Mouse (Mus musculus) limb, embryonic 15.5 days (tissue): ENCODE measurements around the gene Lemd2. TPM values are rescaled to one million over a fixed set of nuclear protein-coding genes. Genes with fewer than 3 reads are reported as not detected.

ENCODE experiments used
- ATAC-seq: fragments of 200-750 bp; cut with Nextera tagmentation; 2 replicates; pipeline ENCODE4 v1.8.0; 2017; ENCODE audit warnings: low read depth, moderate TSS enrichment; ENCODE audit not compliant: insufficient number of reproducible peaks, low FRiP score, low TSS enrichment
- H3K27ac ChIP-seq: fragments of 300-500 bp; sonication (generic); 2 replicates; pipeline ENCODE4 v1.5.1; 2015; ENCODE audit warnings: moderate library complexity, mild to moderate bottlenecking, inconsistent platforms
- H3K27me3 ChIP-seq: fragments of 300-500 bp; sonication (generic); 2 replicates; pipeline ENCODE4 v1.6.1; 2015; ENCODE audit warnings: inconsistent platforms
- H3K36me3 ChIP-seq: fragments of 300-500 bp; sonication (generic); 2 replicates; pipeline ENCODE4 v1.6.1; 2015; ENCODE audit warnings: inconsistent platforms
- H3K4me1 ChIP-seq: fragments of 300-500 bp; sonication (generic); 2 replicates; pipeline ENCODE4 v1.6.1; 2015; ENCODE audit warnings: inconsistent platforms
- H3K4me2 ChIP-seq: fragments of 300-500 bp; sonication (generic); 2 replicates; pipeline ENCODE4 v1.6.1; 2015; ENCODE audit warnings: mild to moderate bottlenecking, inconsistent platforms
- H3K4me3 ChIP-seq: fragments of 300-500 bp; sonication (generic); 2 replicates; pipeline ENCODE4 v1.5.1; 2015; ENCODE audit warnings: mild to moderate bottlenecking, inconsistent platforms
- H3K9ac ChIP-seq: fragments of 300-500 bp; sonication (generic); 2 replicates; pipeline ENCODE4 v1.6.1; 2015; ENCODE audit warnings: inconsistent platforms
- H3K9me3 ChIP-seq: fragments of 300-500 bp; sonication (generic); 2 replicates; pipeline ENCODE4 v1.6.1; 2016; ENCODE audit warnings: inconsistent platforms
- WGBS: fragments of 180-500 bp; shearing (Covaris S2); methylation state at CpG from one replicate; pipeline ENCODE4 v1.1.7; 2015; 5-methylcytosine and 5-hydroxymethylcytosine counted together
- polyA plus RNA-seq: library from polyadenylated mRNA; unstranded; fragments of >200 nt; fragmentation: Nextera tagmentation; extraction: Ambion mirVana; gene quantifications from 2 replicates; pipeline ENCODE4 v1.2.1, GENCODE M21; 2015

The Lemd2 gene
- polyA plus RNA-seq, 1 experiment from 2014 or later: 15.3 TPM

- peaks cover 67% of the 10 kb centered on the region for H3K36me3 ChIP-seq
- H3K27me3 ChIP-seq: no peaks in the 10 kb centered on the region
- WGBS: 53% methylated on average over 7 of the region's 7 CpGs
- H3K9me3 ChIP-seq: no peaks in the 10 kb centered on the region
- H3K4me1 ChIP-seq: peaks cover 40% of the 10 kb centered on the region
- no peak overlapping the region for H3K4me2 ChIP-seq
- no peak overlapping the region for H3K4me3 ChIP-seq
- H3K9ac ChIP-seq: no peak overlapping the region
- ATAC-seq: no peak
- no peak overlapping the region for H3K27ac ChIP-seq
Observed at GRCm38 (mm10) chr17:27199864-27200263, 4.4 kb downstream of the Lemd2 start.

GRCm38 (mm10) chr17:27199205-27199604 lies 5.1 kb downstream of the Lemd2 start:
- no peaks in the 10 kb centered on the region for H3K9me3 ChIP-seq
- peaks cover 73% of the 10 kb centered on the region for H3K36me3 ChIP-seq
- H3K4me2 ChIP-seq: no peak overlapping the region
- 93% methylated on average over 9 of the region's 9 CpGs for WGBS
- peaks cover 43% of the 10 kb centered on the region for H3K4me1 ChIP-seq
- no peak overlapping the region for H3K9ac ChIP-seq
- ATAC-seq: no peak
- no peak overlapping the region for H3K27ac ChIP-seq
- no peak overlapping the region for H3K4me3 ChIP-seq
- no peaks in the 10 kb centered on the region for H3K27me3 ChIP-seq

GRCm38 (mm10) chr17:27196206-27196605 lies 8.1 kb downstream of the Lemd2 start:
- WGBS: 38% methylated on average over 9 of the region's 9 CpGs
- peaks cover 94% of the 10 kb centered on the region for H3K36me3 ChIP-seq
- no peaks in the 10 kb centered on the region for H3K27me3 ChIP-seq
- H3K9ac ChIP-seq: no peak overlapping the region
- peaks cover 22% of the 10 kb centered on the region for H3K4me1 ChIP-seq
- no peak overlapping the region for H3K4me3 ChIP-seq
- ATAC-seq: no peak
- H3K4me2 ChIP-seq: no peak overlapping the region
- no peak overlapping the region for H3K27ac ChIP-seq
- H3K9me3 ChIP-seq: no peaks in the 10 kb centered on the region

DNA sequence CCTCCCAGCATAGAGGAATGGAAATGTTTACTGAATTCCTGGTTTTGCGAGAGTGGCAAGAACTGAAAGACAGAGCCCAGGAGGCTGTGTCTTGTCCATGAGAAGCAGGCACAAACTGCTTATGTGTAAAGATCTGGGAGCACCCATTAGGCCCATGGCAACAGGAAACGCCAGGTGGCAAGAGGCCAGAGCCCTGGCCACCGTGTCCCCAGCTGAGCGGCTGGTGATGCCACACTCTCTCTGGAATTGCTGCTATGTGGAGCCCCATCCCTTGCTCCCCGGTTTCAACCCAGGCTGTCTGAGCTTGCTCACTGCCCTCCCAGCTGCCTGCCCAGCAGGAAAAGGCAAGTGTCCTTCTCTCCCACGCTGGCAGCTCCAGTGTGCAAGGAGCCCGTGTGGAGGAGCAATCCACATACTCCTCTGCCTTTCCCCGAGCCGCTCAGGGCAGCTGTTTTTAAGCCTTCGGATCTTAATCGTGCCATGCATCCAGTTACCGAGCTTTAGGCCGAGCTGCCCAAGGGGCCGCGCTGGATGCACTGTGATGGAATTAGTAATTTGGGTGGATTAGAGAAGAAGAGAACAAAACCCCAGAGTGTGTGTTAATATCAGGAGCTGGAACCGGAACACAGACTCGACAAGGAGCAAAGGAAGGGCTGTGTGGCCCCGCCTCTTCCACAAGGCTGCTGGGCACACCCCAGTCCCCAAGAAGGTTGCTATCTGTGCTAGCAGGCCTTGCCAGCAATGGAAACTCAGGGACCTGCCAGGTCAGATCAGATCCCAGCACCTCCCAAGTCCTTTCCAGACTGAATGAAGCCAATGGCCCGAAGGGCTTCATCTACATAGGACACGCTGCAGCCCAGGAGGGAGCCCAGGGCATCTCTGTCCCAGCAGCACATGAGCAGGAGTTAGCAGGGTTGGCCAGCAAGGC lies 9.7 kb downstream of the Lemd2 start:
- Histone ChIP-seq H3K4me3 (no peak overlapping the region), H3K36me3 (peaks cover 97% of the 10 kb centered on the region), H3K9ac (no peak overlapping the region), H3K4me1 (peaks cover 15% of the 10 kb centered on the region; the same call in 1 of the 2 replicates), H3K27me3 (no peaks in the 10 kb centered on the region), H3K27ac (no peak overlapping the region), H3K9me3 (no peaks in the 10 kb centered on the region), H3K4me2 (no peak overlapping the region)
- 69% methylated on average over 20 of the region's 20 CpGs for WGBS
- no peak for ATAC-seq

DNA sequence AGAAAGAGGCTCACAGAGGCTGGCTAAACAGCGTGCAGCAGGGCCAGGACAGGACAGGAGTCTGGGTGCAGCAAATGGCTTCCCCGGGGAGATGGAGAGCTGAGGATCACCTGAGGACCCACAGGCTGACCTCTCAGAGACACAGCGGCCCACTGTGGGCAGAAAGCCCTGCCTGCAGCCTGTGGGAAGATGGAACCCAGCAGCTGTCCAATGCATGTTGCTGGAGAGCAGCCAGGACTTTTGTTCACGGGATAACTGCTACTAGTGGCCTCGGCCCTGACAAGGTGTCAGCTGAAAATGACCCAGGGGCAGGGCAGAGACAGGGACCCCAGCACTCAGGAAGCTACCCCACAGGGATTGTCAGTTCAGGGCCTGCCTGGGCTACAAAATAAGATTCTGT lies 12.5 kb downstream of the Lemd2 start:
- Histone ChIP-seq H3K27me3 (no peaks in the 10 kb centered on the region), H3K9me3 (no peaks in the 10 kb centered on the region), H3K4me2 (no peak overlapping the region), H3K27ac (no peak overlapping the region), H3K4me3 (no peak overlapping the region), H3K4me1 (peaks cover 13% of the 10 kb centered on the region; the same call in 1 of the 2 replicates), H3K36me3 (peaks cover 75% of the 10 kb centered on the region), H3K9ac (no peak overlapping the region)
- 73% methylated on average over 5 of the region's 5 CpGs for WGBS
- ATAC-seq: no peak

DNA sequence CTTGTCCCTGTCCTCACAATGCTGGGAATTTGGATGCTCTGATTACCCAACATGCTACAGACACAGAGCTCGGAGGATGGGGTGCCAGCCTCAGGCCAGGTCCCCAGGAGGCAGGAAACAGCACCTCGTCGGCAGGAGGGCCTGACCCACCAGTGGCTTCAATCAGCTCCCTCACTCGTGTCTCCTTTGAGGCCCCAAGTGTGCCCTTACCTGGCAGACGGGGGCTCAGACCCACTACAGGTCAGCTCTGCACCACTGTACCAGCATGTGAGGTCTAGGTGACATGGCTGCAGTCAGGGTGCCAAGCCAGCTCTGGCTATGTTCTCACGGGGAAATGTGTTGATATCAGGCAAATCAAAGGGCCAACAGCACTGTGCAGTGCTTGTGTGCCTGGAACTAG lies 13.1 kb downstream of the Lemd2 start:
- WGBS: 81% methylated on average over 6 of the region's 6 CpGs
- Histone ChIP-seq H3K4me1 (0 out of 2 replicates have a peak, but pooled peaks cover 12% of the 10 kb centered on the region), H3K27me3 (no peaks in the 10 kb centered on the region), H3K27ac (no peak overlapping the region), H3K4me3 (no peak overlapping the region), H3K9me3 (no peaks in the 10 kb centered on the region), H3K9ac (no peak overlapping the region), H3K36me3 (peaks cover 69% of the 10 kb centered on the region), H3K4me2 (no peak overlapping the region)
- no peak for ATAC-seq

DNA sequence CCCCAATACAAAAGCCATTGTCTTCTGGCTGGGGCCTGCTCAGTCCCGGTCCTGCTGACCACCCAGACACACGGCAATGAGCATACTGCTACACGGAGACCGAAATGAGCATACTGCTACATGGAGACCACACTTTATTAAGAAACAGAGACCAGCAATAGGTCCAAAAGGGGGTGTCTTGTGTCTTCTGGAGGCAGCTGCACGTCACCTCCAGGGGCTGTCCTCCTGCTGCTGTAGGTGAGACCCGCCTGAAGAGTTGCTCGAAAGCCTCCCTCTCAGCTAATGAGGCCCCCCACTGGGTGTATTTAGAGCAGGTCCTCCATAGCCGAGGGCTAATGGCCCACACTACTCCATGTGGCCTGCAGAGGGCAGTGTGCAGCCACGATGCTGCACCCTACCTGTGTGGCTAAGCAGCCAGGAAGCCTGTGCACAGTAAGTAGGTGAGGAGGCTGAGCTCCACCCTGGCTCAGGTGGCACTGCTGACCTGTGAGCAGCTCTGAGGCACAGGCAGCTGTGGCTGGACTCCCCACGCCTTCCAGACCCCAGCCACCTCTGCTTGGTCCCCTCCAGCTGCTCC lies 14.5 kb downstream of the Lemd2 start:
- no peak overlapping the region for H3K4me2 ChIP-seq
- ATAC-seq: peak; percentile 33; the same call in 1 of the 2 replicates
- peaks cover 54% of the 10 kb centered on the region for H3K36me3 ChIP-seq
- 0 out of 2 replicates have a peak, but pooled peaks cover 9% of the 10 kb centered on the region for H3K4me1 ChIP-seq
- H3K9me3 ChIP-seq: no peaks in the 10 kb centered on the region
- no peak overlapping the region for H3K27ac ChIP-seq
- no peak overlapping the region for H3K4me3 ChIP-seq
- no peak overlapping the region for H3K9ac ChIP-seq
- WGBS: 28% methylated on average over 10 of the region's 10 CpGs
- no peaks in the 10 kb centered on the region for H3K27me3 ChIP-seq

- no peaks in the 10 kb centered on the region for H3K27me3 ChIP-seq
- H3K36me3 ChIP-seq: peaks cover 46% of the 10 kb centered on the region
- 0 out of 2 replicates have a peak, but pooled peaks cover 6% of the 10 kb centered on the region for H3K4me1 ChIP-seq
- WGBS: 76% methylated on average over 9 of the region's 9 CpGs
- no peak overlapping the region for H3K9ac ChIP-seq
- H3K9me3 ChIP-seq: no peaks in the 10 kb centered on the region
- no peak for ATAC-seq
- H3K4me2 ChIP-seq: no peak overlapping the region
- no peak overlapping the region for H3K27ac ChIP-seq
- H3K4me3 ChIP-seq: no peak overlapping the region
Observed at GRCm38 (mm10) chr17:27188883-27189282, 15.4 kb downstream of the Lemd2 start.

DNA sequence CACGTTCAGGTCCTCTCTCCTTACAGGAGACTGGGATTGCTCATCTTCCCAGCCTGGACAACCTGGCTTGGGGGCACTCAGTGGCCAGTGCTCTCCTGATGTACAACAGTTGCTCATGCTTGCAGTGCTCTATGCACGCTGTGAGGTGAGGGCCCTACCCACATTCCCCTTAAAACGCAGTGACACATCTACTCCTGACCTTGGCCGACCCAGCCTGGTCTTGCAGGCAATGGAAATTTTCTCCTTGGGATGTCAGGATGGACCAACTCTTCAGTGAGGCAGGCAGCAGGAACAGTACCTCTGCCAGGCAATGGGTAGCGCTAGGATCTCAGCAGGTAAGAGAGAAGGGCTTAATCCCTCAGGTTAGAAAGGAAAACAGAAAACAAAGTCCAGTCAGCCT lies 17.2 kb downstream of the Lemd2 start:
- Histone ChIP-seq H3K4me2 (no peak overlapping the region), H3K36me3 (peaks cover 28% of the 10 kb centered on the region), H3K27ac (no peak overlapping the region), H3K4me3 (no peak overlapping the region), H3K9me3 (no peaks in the 10 kb centered on the region), H3K27me3 (no peaks in the 10 kb centered on the region), H3K9ac (no peak overlapping the region), H3K4me1 (0 out of 2 replicates have a peak, but pooled peaks cover 10% of the 10 kb centered on the region)
- WGBS: 62% methylated on average over 5 of the region's 5 CpGs
- no peak for ATAC-seq

GRCm38 (mm10) chr17:27186068-27186467 lies 18.2 kb downstream of the Lemd2 start:
- Histone ChIP-seq H3K4me3 (no peak overlapping the region), H3K4me1 (0 out of 2 replicates have a peak, but pooled peaks cover 12% of the 10 kb centered on the region), H3K9ac (no peak overlapping the region), H3K27me3 (no peaks in the 10 kb centered on the region), H3K36me3 (peaks cover 18% of the 10 kb centered on the region), H3K27ac (no peak overlapping the region), H3K4me2 (no peak overlapping the region), H3K9me3 (no peaks in the 10 kb centered on the region)
- 83% methylated on average over 3 of the region's 3 CpGs for WGBS
- no peak for ATAC-seq

- Histone ChIP-seq H3K4me2 (no peak overlapping the region), H3K4me3 (no peak overlapping the region), H3K36me3 (no peaks in the 10 kb centered on the region; the same call in 1 of the 2 replicates), H3K9me3 (no peaks in the 10 kb centered on the region), H3K27me3 (no peaks in the 10 kb centered on the region), H3K4me1 (peaks cover 16% of the 10 kb centered on the region), H3K27ac (no peak overlapping the region), H3K9ac (no peak overlapping the region)
- ATAC-seq: no peak
- 82% methylated on average over 12 of the region's 12 CpGs for WGBS
Observed at GRCm38 (mm10) chr17:27183667-27184292, 20.5 kb downstream of the Lemd2 start.

DNA sequence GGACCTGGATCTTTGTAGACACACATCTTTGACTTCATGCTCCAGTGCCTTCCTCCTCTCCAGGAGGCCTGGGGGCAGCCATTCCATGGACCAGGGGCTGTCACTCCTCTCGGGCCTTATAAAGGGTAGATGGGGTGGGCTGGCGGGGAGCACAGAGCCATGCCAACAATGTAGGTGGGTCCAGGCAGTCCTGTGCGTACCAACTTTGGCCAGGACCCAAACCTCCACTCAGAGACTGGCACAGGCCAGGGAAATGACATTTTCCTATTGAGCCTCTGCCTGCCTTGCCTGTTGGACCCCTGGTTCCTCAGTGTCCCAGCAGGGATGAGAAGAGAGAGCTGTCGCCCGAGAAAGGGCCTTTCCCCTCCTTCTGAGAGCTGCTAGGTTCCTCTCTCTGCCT lies 21.9 kb downstream of the Lemd2 start:
- Histone ChIP-seq H3K27me3 (no peaks in the 10 kb centered on the region), H3K4me3 (no peak overlapping the region), H3K36me3 (no peaks in the 10 kb centered on the region), H3K4me1 (peaks cover 16% of the 10 kb centered on the region), H3K9me3 (no peaks in the 10 kb centered on the region), H3K4me2 (no peak overlapping the region), H3K27ac (no peak overlapping the region), H3K9ac (no peak overlapping the region)
- 67% methylated on average over 5 of the region's 5 CpGs for WGBS
- ATAC-seq: no peak
